Mouse (Mus musculus) brain, embryonic 14.5 days (tissue): ENCODE data around the gene Plekho2.

Experiments used
- CTCF ChIP-seq: fragments of 200-500 bp; IDR thresholded peaks from 2 replicates; pipeline ENCODE4 v1.5.1; 2012; ENCODE audit warnings: inconsistent platforms, mild to moderate bottlenecking, moderate library complexity, borderline replicate concordance; ENCODE audit not compliant: insufficient read depth, insufficient read length; ENCODE audit errors: extremely low read depth
- POLR2A ChIP-seq: fragments of 200-500 bp; IDR thresholded peaks from 2 replicates; pipeline ENCODE4 v1.6.1; 2012; ENCODE audit warnings: mild to moderate bottlenecking, inconsistent platforms, borderline replicate concordance; ENCODE audit not compliant: poor library complexity, insufficient read depth, insufficient read length, severe bottlenecking; ENCODE audit errors: extremely low read depth

DNA sequence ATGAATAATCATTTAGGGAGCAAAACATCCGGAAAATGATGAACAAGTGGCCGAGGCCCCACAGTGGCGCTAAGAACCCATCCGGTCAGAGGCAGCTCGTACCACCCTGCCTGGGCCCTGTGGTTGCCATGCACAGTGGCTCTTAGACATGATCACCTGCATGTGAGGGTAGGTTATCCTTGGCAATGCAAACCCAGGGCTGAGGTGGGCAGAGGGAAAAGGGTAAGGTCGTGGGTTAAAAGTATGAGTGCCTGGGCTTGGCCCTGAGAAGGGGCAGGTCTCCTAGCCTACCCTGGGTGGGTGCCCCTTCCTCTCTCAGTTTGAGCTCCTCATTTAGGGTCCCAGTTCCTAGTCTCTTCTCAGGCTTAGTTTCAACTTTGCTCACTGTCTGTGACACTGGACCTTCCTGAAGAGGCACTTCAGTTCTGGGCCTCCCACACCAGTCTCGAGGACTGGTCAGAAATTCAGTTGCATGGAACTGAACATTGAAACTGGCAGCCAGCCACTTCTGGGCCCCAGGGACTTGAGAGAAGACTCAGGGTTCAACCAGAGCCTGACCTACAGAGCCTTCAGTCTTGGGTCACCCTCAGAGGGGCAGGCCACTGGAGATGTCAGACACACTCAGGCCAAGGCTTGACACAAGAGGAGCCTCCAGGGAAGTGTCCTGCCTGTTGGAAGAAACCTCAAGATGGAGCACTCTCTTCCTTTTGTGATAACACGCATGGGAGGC is 41.8 kb downstream of the Plekho2 start:
- no peak for TF ChIP-seq CTCF
- no peak for TF ChIP-seq POLR2A
